Mouse (Mus musculus): ENCODE measurements around the gene Hist1h2af.

- TF ChIP-seq CTCF (IDR thresholded peaks at IDR 0.05; ENCODE audit: borderline replicate concordance, control insufficient read depth, extremely low read depth, insufficient read depth, low read length, poor library complexity) (no peak), POLR2A (IDR thresholded peaks at IDR 0.05; ENCODE audit: control insufficient read depth, extremely low read depth, insufficient read depth, low read length, poor library complexity) (no peak)
Measured at GRCm38 (mm10) chr13:23505662-23506345, 27.9 kb upstream of the Hist1h2af start.
